Mouse (Mus musculus) MEL (cell line): ENCODE results near the gene Bri3bp.

Experiments used
- CHD1 ChIP-seq: IDR thresholded peaks from 2 replicates; pipeline ENCODE4 v1.6.1; 2012; ENCODE audit warnings: low read depth, mild to moderate bottlenecking, inconsistent platforms, low read length, improper control_type of control experiment
- CTCF ChIP-seq, 3 experiments: IDR thresholded peaks in 2 of 3; conservative IDR thresholded peaks in 1 of 3; 2 replicates each; pipeline ENCODE4 v1.5.1; 2011 to 2012; ENCODE audit warnings: low read length in 3 of 3, low read depth in 2 of 3, mild to moderate bottlenecking in 2 of 3, improper control_type of control experiment in 1 of 3, inconsistent platforms in 1 of 3, mixed read lengths in 1 of 3, moderate library complexity in 1 of 3; ENCODE audit not compliant: control insufficient read depth in 1 of 3, insufficient read depth in 1 of 3, poor library complexity in 1 of 3, severe bottlenecking in 1 of 3
- E2F4 ChIP-seq: IDR thresholded peaks from 2 replicates; pipeline ENCODE4 v1.6.1; 2011; ENCODE audit warnings: low read depth, low read length, improper control_type of control experiment, borderline replicate concordance
- JUND ChIP-seq: IDR thresholded peaks from 2 replicates; pipeline ENCODE4 v1.6.1; 2011; ENCODE audit warnings: low read depth, mild to moderate bottlenecking, improper control_type of control experiment, low read length
- MAFK ChIP-seq: IDR thresholded peaks from 2 replicates; pipeline ENCODE4 v1.6.1; 2011; ENCODE audit warnings: low read depth, mild to moderate bottlenecking, low read length, improper control_type of control experiment, borderline replicate concordance
- TBP ChIP-seq: IDR thresholded peaks from 2 replicates; pipeline ENCODE4 v1.8.0; 2011; ENCODE audit warnings: low read depth, low read length, improper control_type of control experiment

DNA sequence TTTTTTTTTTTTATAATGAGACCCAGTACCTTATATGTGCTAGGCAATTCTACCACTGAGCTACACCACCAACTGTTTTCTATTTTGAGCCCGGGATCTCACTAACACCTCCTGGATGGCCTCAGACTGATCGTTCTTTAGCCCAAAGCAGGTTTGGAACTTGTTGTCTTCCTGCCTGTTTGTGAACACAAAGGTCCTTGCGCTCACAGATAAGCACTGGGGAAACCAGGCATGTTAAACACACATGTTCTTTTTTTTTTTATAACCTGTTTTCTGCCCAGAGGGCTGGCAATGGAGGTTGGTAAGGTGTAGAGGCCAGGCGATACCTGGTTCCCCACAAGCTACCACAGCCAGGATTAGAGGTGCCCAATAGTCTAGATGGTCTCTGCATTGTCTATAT is 7.3 kb downstream of the Bri3bp start:
- TF ChIP-seq CHD1 (no peak), TBP (no peak), CTCF (IDR thresholded peaks at IDR 0.05 in 2 of 3, conservative IDR thresholded peaks at IDR 0.05 in 1 of 3; ENCODE audit: control insufficient read depth in 1 of 3, insufficient read depth in 1 of 3, low read depth in 2 of 3, low read length in 3 of 3, poor library complexity in 1 of 3, severe bottlenecking in 1 of 3) (no peak), JUND (no peak), MAFK (no peak), E2F4 (no peak)
